In genomic region chr8:111769296-111769695, GRCm38 (mm10) we compare ENCODE assay signal across 8 mouse cellular contexts. TPM values are rescaled to one million over a fixed set of nuclear protein-coding genes. Genes with fewer than 3 reads are reported as not detected.
DNase-seq lines count a peak whose midpoint lies in the region; ATAC-seq and TF ChIP-seq lines count a peak whose summit lies in the region.

No protein-coding gene starts in this region.

- H3K79me2 ChIP-seq in heart, adult 2 months (replicated peaks; ENCODE audit: control insufficient read depth, insufficient read depth, low read length) = no peaks in the 10 kb centered on the region

- no peak for TF ChIP-seq POLR2A in heart, adult 2 months (IDR thresholded peaks at IDR 0.05; ENCODE audit: insufficient read depth, low read depth, low read length)

- no peak for DNase-seq in heart, adult 2 months
- no peak for DNase-seq in heart, adult 11 months
- DNase-seq in lung, embryonic 14.5 days = no peak
- no peak for DNase-seq in lung, postnatal 25 days (ENCODE audit: low spot score)
- DNase-seq in testis, postnatal 14 days (ENCODE audit: low spot score) = no peak
- DNase-seq in frontal cortex, postnatal 36 days (ENCODE audit: low spot score in 2 of 2) = no peak

- no peak for TF ChIP-seq EP300 in heart, adult 2 months (IDR thresholded peaks at IDR 0.05; ENCODE audit: insufficient read depth, low read depth, low read length)

- peak overlapping the region; percentile 20; the same call in 1 of the 2 replicates for H3K27ac ChIP-seq in heart, adult 2 months
- peak overlapping the region; percentile 43; the same call in 1 of the 2 replicates for H3K27ac ChIP-seq in lung, embryonic 14.5 days (ENCODE audit: low read depth)
- H3K27ac ChIP-seq in hindbrain, embryonic 16.5 days (ENCODE audit: low read depth, low read length) = peak overlapping the region; percentile 55
- H3K27ac ChIP-seq in stomach, embryonic 15.5 days = peak overlapping the region; percentile 26; the same call in 1 of the 2 replicates

- no peak for ATAC-seq in lung, embryonic 14.5 days (ENCODE audit: insufficient read depth)
- no peak for ATAC-seq in hindbrain, embryonic 16.5 days
- no peak for ATAC-seq in stomach, embryonic 15.5 days (ENCODE audit: insufficient read depth, low FRiP score, low read depth)

- no peaks in the 10 kb centered on the region for H3K27me3 ChIP-seq in heart, adult 2 months (ENCODE audit: control insufficient read depth, insufficient read depth, low read length)
- H3K27me3 ChIP-seq in lung, embryonic 14.5 days (ENCODE audit: insufficient read depth, low read length) = no peaks in the 10 kb centered on the region
- H3K27me3 ChIP-seq in hindbrain, embryonic 16.5 days (replicated peaks; ENCODE audit: control insufficient read depth, insufficient read depth, low read length) = no peaks in the 10 kb centered on the region
- no peaks in the 10 kb centered on the region for H3K27me3 ChIP-seq in stomach, embryonic 15.5 days (replicated peaks)

- peaks cover 4% of the 10 kb centered on the region for H3K4me1 ChIP-seq in heart, adult 2 months (ENCODE audit: control insufficient read depth, insufficient read depth, low read length)
- no peaks in the 10 kb centered on the region for H3K4me1 ChIP-seq in lung, embryonic 14.5 days (ENCODE audit: insufficient read depth)
- H3K4me1 ChIP-seq in hindbrain, embryonic 16.5 days (ENCODE audit: control insufficient read depth, insufficient read depth, low read depth, low read length) = peaks cover 6% of the 10 kb centered on the region
- peaks cover 7% of the 10 kb centered on the region; the same call in 1 of the 2 replicates for H3K4me1 ChIP-seq in stomach, embryonic 15.5 days

- WGBS in heart, adult 2 months = 89% methylated on average over 15 of the region's 15 CpGs
- 72% methylated on average over 15 of the region's 15 CpGs for WGBS in lung, embryonic 14.5 days
- 58% methylated on average over 15 of the region's 15 CpGs for WGBS in hindbrain, embryonic 16.5 days
- 68% methylated on average over 15 of the region's 15 CpGs for WGBS in stomach, embryonic 15.5 days

- intact Hi-C loops in heart, adult 2 months (cut with DNase I) = no loop called here

- no peaks in the 10 kb centered on the region for H3K9me3 ChIP-seq in lung, embryonic 14.5 days (ENCODE audit: low read depth, low read length)
- no peaks in the 10 kb centered on the region for H3K9me3 ChIP-seq in hindbrain, embryonic 16.5 days (ENCODE audit: control insufficient read depth, low read length)
- no peaks in the 10 kb centered on the region for H3K9me3 ChIP-seq in stomach, embryonic 15.5 days

- no peak for TF ChIP-seq CTCF in heart, adult 2 months (IDR thresholded peaks at IDR 0.05)
- TF ChIP-seq CTCF in lung, embryonic 14.5 days (IDR thresholded peaks at IDR 0.05; ENCODE audit: low read depth) = no peak

- no peaks in the 10 kb centered on the region for H3K36me3 ChIP-seq in heart, adult 2 months (ENCODE audit: control insufficient read depth, insufficient read depth, low read length)
- H3K36me3 ChIP-seq in lung, embryonic 14.5 days (ENCODE audit: insufficient read depth) = peaks cover 50% of the 10 kb centered on the region
- H3K36me3 ChIP-seq in hindbrain, embryonic 16.5 days (ENCODE audit: control insufficient read depth, insufficient read depth, low read length) = 0 out of 2 replicates have a peak, but pooled peaks cover 2% of the 10 kb centered on the region
- H3K36me3 ChIP-seq in stomach, embryonic 15.5 days = peaks cover 6% of the 10 kb centered on the region

- no peak overlapping the region for H3K4me3 ChIP-seq in heart, adult 2 months
- no peak overlapping the region for H3K4me3 ChIP-seq in lung, embryonic 14.5 days (ENCODE audit: low read depth, low read length)
- no peak overlapping the region for H3K4me3 ChIP-seq in hindbrain, embryonic 16.5 days (ENCODE audit: low read length)
- H3K4me3 ChIP-seq in stomach, embryonic 15.5 days (replicated peaks) = no peak overlapping the region

- H3K9ac ChIP-seq in heart, adult 2 months (ENCODE audit: low read depth, low read length) = no peak overlapping the region
- H3K9ac ChIP-seq in lung, embryonic 14.5 days = no peak overlapping the region
- H3K9ac ChIP-seq in hindbrain, embryonic 16.5 days (ENCODE audit: low read depth, low read length) = no peak overlapping the region
- H3K9ac ChIP-seq in stomach, embryonic 15.5 days = no peak overlapping the region

- H3K4me2 ChIP-seq in lung, embryonic 14.5 days = no peak overlapping the region
- H3K4me2 ChIP-seq in hindbrain, embryonic 16.5 days (ENCODE audit: low read length) = no peak overlapping the region
- no peak overlapping the region for H3K4me2 ChIP-seq in stomach, embryonic 15.5 days

RNA-seq across cellular contexts. Expression of gene Bcar1, which starts 25.7 kb away (rescaled TPM):
- 10 to 100 TPM; 19.1 to 21.1 TPM for total RNA-seq in heart, adult 2 months (2021)
- polyA plus RNA-seq in heart, adult 2 months (2012; rRNA removed) = 31.3 TPM in 2 replicates
- 54.5 and 56.3 TPM in 2 replicates for polyA plus RNA-seq in lung, embryonic 14.5 days (2014; fragmentation: Nextera tagmentation; extraction: Ambion mirVana)
- 37.6 and 50.0 TPM in 2 replicates for polyA plus RNA-seq in hindbrain, embryonic 16.5 days (2015; fragmentation: Nextera tagmentation; extraction: Ambion mirVana)
- 38.7 and 39.7 TPM in 2 replicates for polyA plus RNA-seq in stomach, embryonic 15.5 days (2015; fragmentation: Nextera tagmentation; extraction: Ambion mirVana)
